Mouse (Mus musculus): ENCODE measurements at regions not wholly inside any gene's neighbourhood (a gene's known extent, or its start where the extent isn't known, plus 50 kb on each side); places are given as distances from the start of the nearest gene placed in this dataset.

GRCm38 (mm10) chr11:45323766-45324165 is 528.1 kb upstream of the Clint1 start:
- WGBS: 31% methylated on average over 5 of the region's 5 CpGs

DNA sequence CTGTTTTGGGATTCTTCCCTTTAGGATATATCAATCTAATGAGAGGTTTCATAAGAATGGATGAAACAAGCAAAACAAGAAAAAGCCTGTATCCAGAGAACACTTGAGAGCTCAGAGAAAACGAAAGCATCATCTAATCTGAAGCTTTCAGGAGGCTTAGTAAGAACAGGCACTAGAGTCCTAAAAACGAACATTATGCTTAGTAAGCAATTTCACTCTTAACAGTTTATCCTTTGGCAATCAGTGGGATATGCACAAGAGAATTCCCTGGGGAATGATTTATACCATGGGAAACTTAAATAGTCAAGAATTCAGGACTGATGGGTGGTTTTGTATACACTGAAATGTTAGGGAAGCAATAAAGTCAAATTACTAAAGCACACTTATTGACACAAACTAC is 521.5 kb upstream of the Clint1 start:
- no peak for DNase-seq (ENCODE audit: low read depth in 1 of 2, low spot score in 2 of 2)
- Histone ChIP-seq H3K27ac (ENCODE audit: insufficient read depth, low read length) (no peak overlapping the region), H3K36me3 (ENCODE audit: control insufficient read depth, insufficient read depth, low read length) (no peaks in the 10 kb centered on the region), H3K4me3 (ENCODE audit: extremely low read depth, insufficient read depth, insufficient read length) (no peak overlapping the region), H3K27me3 (ENCODE audit: control insufficient read depth, insufficient read depth, low read length) (no peaks in the 10 kb centered on the region), H3K4me1 (ENCODE audit: control insufficient read depth, insufficient read depth, insufficient read length) (no peaks in the 10 kb centered on the region)
- WGBS: 56% methylated on average over 2 of the region's 2 CpGs
- no peak for TF ChIP-seq CTCF (IDR thresholded peaks at IDR 0.05; ENCODE audit: extremely low read depth, insufficient read depth, insufficient read length, insufficient replicate concordance)
- TF ChIP-seq POLR2A (IDR thresholded peaks at IDR 0.05; ENCODE audit: low read depth, low read length): no peak

More at GRCm38 (mm10) chr11:45323766-45324165, 528.1 kb upstream of the Clint1 start:
- no peaks in the 10 kb centered on the region for H3K36me3 ChIP-seq (ENCODE audit: control insufficient read depth, insufficient read depth, low read length)
- H3K27me3 ChIP-seq (ENCODE audit: control insufficient read depth, insufficient read depth, low read length): no peaks in the 10 kb centered on the region
- H3K4me3 ChIP-seq (ENCODE audit: extremely low read depth, insufficient read depth, insufficient read length): no peak overlapping the region
- peaks cover 3% of the 10 kb centered on the region for H3K4me1 ChIP-seq (ENCODE audit: control insufficient read depth, insufficient read depth, insufficient read length)
- peak; percentile 5 to 28 for DNase-seq (ENCODE audit: low read depth in 1 of 2, low spot score in 2 of 2)
- TF ChIP-seq POLR2A (IDR thresholded peaks at IDR 0.05; ENCODE audit: low read depth, low read length) (no peak), CTCF (IDR thresholded peaks at IDR 0.05; ENCODE audit: extremely low read depth, insufficient read depth, insufficient read length, insufficient replicate concordance) (no peak)
- H3K27ac ChIP-seq (ENCODE audit: insufficient read depth, low read length): peak overlapping the region; percentile 8; the same call in 1 of the 2 replicates

DNA sequence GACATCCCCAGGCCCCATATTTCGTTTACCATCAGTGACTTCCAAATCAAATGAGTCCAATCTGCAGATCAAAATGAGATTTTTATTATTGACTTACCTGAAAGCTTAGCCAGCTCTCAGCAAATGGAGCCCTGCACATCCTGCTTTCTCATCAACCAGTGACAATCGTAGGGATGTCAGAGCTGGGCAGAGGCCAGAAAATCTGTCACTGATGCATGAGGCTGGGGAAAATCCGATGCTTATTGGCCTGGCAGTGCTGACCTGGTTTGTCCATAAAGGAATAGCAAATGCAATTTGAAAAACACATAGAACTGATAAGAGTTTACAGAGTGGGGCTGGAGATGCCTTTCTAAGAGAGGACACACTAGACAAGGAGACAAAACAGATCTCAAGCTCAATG is 518.1 kb upstream of the Clint1 start:
- WGBS: 76% methylated on average over 3 of the region's 3 CpGs
- DNase-seq (ENCODE audit: low read depth in 1 of 2, low spot score in 2 of 2): no peak

DNA sequence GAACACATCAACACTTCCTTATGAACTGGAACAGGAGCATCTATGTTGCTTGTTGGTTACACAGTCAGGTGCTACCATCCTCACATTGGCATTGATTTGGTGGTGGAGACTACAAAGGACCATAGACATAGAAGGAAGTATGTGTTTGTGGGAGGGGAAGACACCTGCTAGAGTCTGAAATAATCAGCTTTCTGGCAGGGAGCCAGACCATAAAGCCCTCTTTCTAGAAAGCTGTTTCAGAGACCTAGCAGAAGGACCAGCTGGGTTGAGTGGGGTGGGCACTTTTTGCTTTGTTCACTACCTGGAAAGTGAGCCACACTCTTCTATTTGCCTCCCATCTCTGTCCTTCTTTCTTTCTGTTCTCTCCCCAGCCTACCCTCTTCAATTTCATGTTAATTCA is 502.5 kb upstream of the Clint1 start:
- TF ChIP-seq POLR2A (IDR thresholded peaks at IDR 0.05; ENCODE audit: low read depth, low read length): no peak
- no peak for TF ChIP-seq CTCF (IDR thresholded peaks at IDR 0.05; ENCODE audit: extremely low read depth, insufficient read depth, insufficient read length, insufficient replicate concordance)
- H3K27me3 ChIP-seq (ENCODE audit: control insufficient read depth, insufficient read depth, low read length): no peaks in the 10 kb centered on the region
- no peak overlapping the region for H3K4me3 ChIP-seq (ENCODE audit: extremely low read depth, insufficient read depth, insufficient read length)
- H3K27ac ChIP-seq (ENCODE audit: insufficient read depth, low read length): no peak overlapping the region
- peaks cover 2% of the 10 kb centered on the region; the same call in 1 of the 2 replicates for H3K4me1 ChIP-seq (ENCODE audit: control insufficient read depth, insufficient read depth, insufficient read length)
- H3K36me3 ChIP-seq (ENCODE audit: control insufficient read depth, insufficient read depth, low read length): no peaks in the 10 kb centered on the region
- DNase-seq (ENCODE audit: low read depth in 1 of 2, low spot score in 2 of 2): peak; percentile 8 to 14

More for the DNA sequence above, 518.1 kb upstream of the Clint1 start:
- Histone ChIP-seq H3K4me3 (ENCODE audit: extremely low read depth, insufficient read depth, insufficient read length) (no peak overlapping the region), H3K36me3 (ENCODE audit: control insufficient read depth, insufficient read depth, low read length) (no peaks in the 10 kb centered on the region), H3K4me1 (ENCODE audit: control insufficient read depth, insufficient read depth, insufficient read length) (no peaks in the 10 kb centered on the region), H3K27ac (ENCODE audit: insufficient read depth, low read length) (no peak overlapping the region), H3K27me3 (ENCODE audit: control insufficient read depth, insufficient read depth, low read length) (no peaks in the 10 kb centered on the region)
- TF ChIP-seq CTCF (IDR thresholded peaks at IDR 0.05; ENCODE audit: extremely low read depth, insufficient read depth, insufficient read length, insufficient replicate concordance) (no peak), POLR2A (IDR thresholded peaks at IDR 0.05; ENCODE audit: low read depth, low read length) (no peak)

DNA sequence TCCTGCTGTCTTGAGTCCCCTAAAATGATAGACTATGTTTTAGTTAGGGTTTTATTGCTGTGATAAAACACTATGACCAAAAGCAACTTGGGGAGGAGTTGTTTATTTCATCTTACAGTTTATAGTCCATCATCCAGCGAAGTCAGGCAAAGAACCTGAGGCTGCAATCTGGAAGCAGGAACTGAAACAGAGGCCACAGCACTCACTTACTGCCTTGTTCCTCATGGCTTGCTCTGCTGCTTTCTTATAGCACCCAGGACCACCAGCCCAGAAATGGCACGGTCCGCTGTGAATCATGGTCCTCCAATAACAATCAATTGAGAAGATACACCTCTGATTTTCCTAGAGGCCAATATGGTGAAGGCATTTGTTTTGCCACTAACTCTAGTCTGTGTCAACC is 486.5 kb upstream of the Clint1 start:
- WGBS: 38% methylated on average over 3 of the region's 3 CpGs
- Histone ChIP-seq H3K27me3 (ENCODE audit: control insufficient read depth, insufficient read depth, low read length) (no peaks in the 10 kb centered on the region), H3K4me3 (ENCODE audit: extremely low read depth, insufficient read depth, insufficient read length) (no peak overlapping the region), H3K36me3 (ENCODE audit: control insufficient read depth, insufficient read depth, low read length) (no peaks in the 10 kb centered on the region), H3K4me1 (ENCODE audit: control insufficient read depth, insufficient read depth, insufficient read length) (no peaks in the 10 kb centered on the region), H3K27ac (ENCODE audit: insufficient read depth, low read length) (no peak overlapping the region)
- TF ChIP-seq POLR2A (IDR thresholded peaks at IDR 0.05; ENCODE audit: low read depth, low read length): no peak
- no peak for TF ChIP-seq CTCF (IDR thresholded peaks at IDR 0.05; ENCODE audit: extremely low read depth, insufficient read depth, insufficient read length, insufficient replicate concordance)
- peak; percentile 18 to 21 for DNase-seq (ENCODE audit: low read depth in 1 of 2, low spot score in 2 of 2)

DNA sequence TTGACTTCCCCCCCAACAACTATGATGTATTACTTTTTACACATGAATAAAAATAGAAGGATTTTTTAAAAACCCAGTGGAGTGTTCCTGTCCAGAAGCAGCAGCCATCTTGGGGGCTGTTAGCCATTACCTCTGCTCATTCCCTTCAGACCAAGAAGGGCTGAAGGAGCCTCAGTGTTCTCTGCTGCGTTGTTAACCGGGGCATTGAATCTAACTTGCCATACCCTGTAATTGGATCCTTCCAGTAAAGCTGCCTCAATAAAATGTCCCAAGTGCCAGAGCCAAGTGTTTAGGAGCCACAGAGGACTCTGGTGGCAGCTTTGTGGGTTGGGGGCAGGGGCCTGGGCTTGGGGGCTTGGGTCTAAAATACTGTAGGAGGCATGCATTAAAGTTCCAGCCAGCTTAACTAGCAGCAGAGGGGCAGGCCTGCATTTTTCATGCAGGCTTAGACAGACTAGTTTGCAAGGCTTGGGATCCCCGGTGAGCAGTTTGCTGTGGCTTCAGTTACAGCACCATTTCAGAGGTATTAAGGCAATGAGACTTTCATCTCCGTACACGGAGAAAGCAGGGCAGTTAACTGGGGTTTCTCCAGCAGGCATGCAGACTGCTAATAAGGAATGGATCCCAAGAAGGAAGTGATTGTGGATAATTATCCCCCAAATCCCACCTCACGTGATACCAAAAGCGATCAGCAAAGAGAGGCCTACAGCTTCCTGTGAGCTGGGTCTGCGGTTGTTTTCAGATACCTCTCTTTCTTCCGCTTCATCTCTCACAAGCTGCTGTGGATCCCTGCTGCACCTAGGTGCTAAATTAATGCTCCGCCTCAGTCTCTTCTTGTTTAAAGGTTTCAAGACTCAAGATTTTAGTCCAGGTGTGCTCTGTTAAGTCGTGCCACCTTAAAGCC is 462.4 kb upstream of the Clint1 start:
- no peak overlapping the region for H3K4me3 ChIP-seq (ENCODE audit: extremely low read depth, insufficient read depth, insufficient read length)
- H3K27me3 ChIP-seq (ENCODE audit: control insufficient read depth, insufficient read depth, low read length): no peaks in the 10 kb centered on the region
- no peak for TF ChIP-seq POLR2A (IDR thresholded peaks at IDR 0.05; ENCODE audit: low read depth, low read length)
- no peak for TF ChIP-seq CTCF (IDR thresholded peaks at IDR 0.05; ENCODE audit: extremely low read depth, insufficient read depth, insufficient read length, insufficient replicate concordance)
- H3K4me1 ChIP-seq (ENCODE audit: control insufficient read depth, insufficient read depth, insufficient read length): no peaks in the 10 kb centered on the region
- no peak overlapping the region for H3K27ac ChIP-seq (ENCODE audit: insufficient read depth, low read length)
- no peak for DNase-seq (ENCODE audit: low read depth in 1 of 2, low spot score in 2 of 2)
- H3K36me3 ChIP-seq (ENCODE audit: control insufficient read depth, insufficient read depth, low read length): no peaks in the 10 kb centered on the region
- WGBS: 74% methylated on average over 11 of the region's 11 CpGs

DNA sequence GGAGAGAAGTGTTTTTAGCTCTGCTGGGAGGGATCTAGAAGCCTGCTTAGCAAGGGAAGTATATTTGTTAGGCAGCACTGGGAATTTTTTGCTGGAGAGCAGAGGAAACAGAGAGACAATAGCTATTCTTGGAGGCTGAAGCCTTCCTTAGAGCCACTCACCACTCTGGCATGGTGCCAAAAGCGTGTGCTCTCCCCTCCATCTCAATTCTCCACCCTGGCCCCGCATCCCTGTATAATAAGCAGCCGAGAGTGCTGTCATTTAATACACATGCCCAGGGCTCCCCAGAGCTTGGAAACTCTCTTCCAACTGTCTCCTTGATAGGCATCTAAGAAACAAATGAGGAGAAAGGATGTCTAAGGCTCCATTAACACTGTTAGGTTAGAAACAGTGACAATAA is 455.8 kb upstream of the Clint1 start:
- TF ChIP-seq POLR2A (IDR thresholded peaks at IDR 0.05; ENCODE audit: low read depth, low read length): no peak
- TF ChIP-seq CTCF (IDR thresholded peaks at IDR 0.05; ENCODE audit: extremely low read depth, insufficient read depth, insufficient read length, insufficient replicate concordance): no peak
- no peaks in the 10 kb centered on the region for H3K27me3 ChIP-seq (ENCODE audit: control insufficient read depth, insufficient read depth, low read length)
- WGBS: 62% methylated on average over 3 of the region's 3 CpGs
- H3K36me3 ChIP-seq (ENCODE audit: control insufficient read depth, insufficient read depth, low read length): no peaks in the 10 kb centered on the region
- no peak for DNase-seq (ENCODE audit: low read depth in 1 of 2, low spot score in 2 of 2)
- H3K4me1 ChIP-seq (ENCODE audit: control insufficient read depth, insufficient read depth, insufficient read length): no peaks in the 10 kb centered on the region
- no peak overlapping the region for H3K4me3 ChIP-seq (ENCODE audit: extremely low read depth, insufficient read depth, insufficient read length)
- H3K27ac ChIP-seq (ENCODE audit: insufficient read depth, low read length): no peak overlapping the region

All from spleen, adult 2 months (tissue).